Mouse (Mus musculus): ENCODE results near the gene Ddx18. TPM values are rescaled to one million over a fixed set of nuclear protein-coding genes. Genes with fewer than 3 reads are reported as not detected.

Gene Ddx18
- polyA plus RNA-seq, 1 experiment from 2014 or later: 55.2 TPM

GRCm38 (mm10) chr1:121557861-121558260 lies 9.9 kb downstream of the Ddx18 start:
- Histone ChIP-seq H3K4me2 (no peak overlapping the region), H3K27ac (no peak overlapping the region), H3K4me3 (no peak overlapping the region), H3K4me1 (no peaks in the 10 kb centered on the region), H3K36me3 (peaks cover 93% of the 10 kb centered on the region), H3K27me3 (no peaks in the 10 kb centered on the region), H3K9me3 (no peaks in the 10 kb centered on the region), H3K9ac (no peak overlapping the region)
- ATAC-seq (ENCODE audit: borderline replicate concordance, extremely low read depth, low FRiP score, low TSS enrichment): no peak
- 91% methylated on average over 5 of the region's 5 CpGs for WGBS

GRCm38 (mm10) chr1:121551457-121551835 lies 16.3 kb downstream of the Ddx18 start:
- ATAC-seq (ENCODE audit: borderline replicate concordance, extremely low read depth, low FRiP score, low TSS enrichment): no peak
- 82% methylated on average over 7 of the region's 7 CpGs for WGBS
- H3K36me3 ChIP-seq: peaks cover 44% of the 10 kb centered on the region

GRCm38 (mm10) chr1:121550801-121551456 lies 16.9 kb downstream of the Ddx18 start:
- Histone ChIP-seq H3K9ac (no peak overlapping the region), H3K4me1 (no peaks in the 10 kb centered on the region), H3K27me3 (no peaks in the 10 kb centered on the region), H3K36me3 (peaks cover 38% of the 10 kb centered on the region), H3K27ac (no peak overlapping the region), H3K9me3 (no peaks in the 10 kb centered on the region), H3K4me2 (no peak overlapping the region), H3K4me3 (no peak overlapping the region)
- no peak for ATAC-seq (ENCODE audit: borderline replicate concordance, extremely low read depth, low FRiP score, low TSS enrichment)
- 83% methylated on average over 16 of the region's 16 CpGs for WGBS

More at GRCm38 (mm10) chr1:121551457-121551835, 16.3 kb downstream of the Ddx18 start:
- Histone ChIP-seq H3K4me2 (no peak overlapping the region), H3K9ac (no peak overlapping the region), H3K9me3 (no peaks in the 10 kb centered on the region), H3K4me1 (no peaks in the 10 kb centered on the region), H3K27me3 (no peaks in the 10 kb centered on the region), H3K4me3 (no peak overlapping the region), H3K27ac (no peak overlapping the region)

GRCm38 (mm10) chr1:121549456-121549855 lies 18.3 kb downstream of the Ddx18 start:
- H3K9ac ChIP-seq: no peak overlapping the region
- WGBS: 64% methylated on average over 4 of the region's 4 CpGs
- no peak for ATAC-seq (ENCODE audit: borderline replicate concordance, extremely low read depth, low FRiP score, low TSS enrichment)
- H3K4me3 ChIP-seq: no peak overlapping the region
- no peak overlapping the region for H3K4me2 ChIP-seq
- H3K27ac ChIP-seq: no peak overlapping the region
- H3K9me3 ChIP-seq: no peaks in the 10 kb centered on the region
- H3K27me3 ChIP-seq: no peaks in the 10 kb centered on the region
- no peaks in the 10 kb centered on the region for H3K4me1 ChIP-seq
- H3K36me3 ChIP-seq: peaks cover 24% of the 10 kb centered on the region

GRCm38 (mm10) chr1:121548667-121549066 lies 19.1 kb downstream of the Ddx18 start:
- no peak overlapping the region for H3K4me2 ChIP-seq
- H3K9ac ChIP-seq: no peak overlapping the region
- H3K27me3 ChIP-seq: no peaks in the 10 kb centered on the region
- H3K27ac ChIP-seq: no peak overlapping the region
- no peaks in the 10 kb centered on the region for H3K9me3 ChIP-seq
- 92% methylated on average over 4 of the region's 4 CpGs for WGBS
- no peaks in the 10 kb centered on the region for H3K4me1 ChIP-seq
- H3K4me3 ChIP-seq: no peak overlapping the region
- H3K36me3 ChIP-seq: peaks cover 18% of the 10 kb centered on the region
- ATAC-seq (ENCODE audit: borderline replicate concordance, extremely low read depth, low FRiP score, low TSS enrichment): no peak

GRCm38 (mm10) chr1:121546844-121547243 lies 20.9 kb downstream of the Ddx18 start:
- 54% methylated on average over 2 of the region's 2 CpGs for WGBS

GRCm38 (mm10) chr1:121540361-121540760 lies 27.4 kb downstream of the Ddx18 start:
- WGBS: 48% methylated on average over 8 of the region's 8 CpGs

More at GRCm38 (mm10) chr1:121546844-121547243, 20.9 kb downstream of the Ddx18 start:
- Histone ChIP-seq H3K4me3 (no peak overlapping the region), H3K27ac (no peak overlapping the region), H3K9me3 (no peaks in the 10 kb centered on the region), H3K4me2 (no peak overlapping the region), H3K4me1 (no peaks in the 10 kb centered on the region), H3K36me3 (peaks cover 4% of the 10 kb centered on the region; the same call in 1 of the 2 replicates), H3K27me3 (no peaks in the 10 kb centered on the region), H3K9ac (no peak overlapping the region)
- ATAC-seq (ENCODE audit: borderline replicate concordance, extremely low read depth, low FRiP score, low TSS enrichment): no peak

GRCm38 (mm10) chr1:121531439-121531838 lies 36.4 kb downstream of the Ddx18 start:
- Histone ChIP-seq H3K9ac (no peak overlapping the region), H3K4me1 (peaks cover 12% of the 10 kb centered on the region), H3K4me3 (no peak overlapping the region), H3K36me3 (no peaks in the 10 kb centered on the region), H3K27ac (no peak overlapping the region), H3K27me3 (peaks cover 32% of the 10 kb centered on the region), H3K9me3 (no peaks in the 10 kb centered on the region), H3K4me2 (no peak overlapping the region)
- no peak for ATAC-seq (ENCODE audit: borderline replicate concordance, extremely low read depth, low FRiP score, low TSS enrichment)
- WGBS: 54% methylated on average over 7 of the region's 7 CpGs

More at GRCm38 (mm10) chr1:121540361-121540760, 27.4 kb downstream of the Ddx18 start:
- H3K9ac ChIP-seq: no peak overlapping the region
- H3K9me3 ChIP-seq: no peaks in the 10 kb centered on the region
- no peaks in the 10 kb centered on the region for H3K27me3 ChIP-seq
- H3K4me2 ChIP-seq: no peak overlapping the region
- no peaks in the 10 kb centered on the region for H3K36me3 ChIP-seq
- no peaks in the 10 kb centered on the region for H3K4me1 ChIP-seq
- H3K4me3 ChIP-seq: no peak overlapping the region
- ATAC-seq (ENCODE audit: borderline replicate concordance, extremely low read depth, low FRiP score, low TSS enrichment): no peak
- no peak overlapping the region for H3K27ac ChIP-seq

- no peaks in the 10 kb centered on the region for H3K36me3 ChIP-seq
- H3K27me3 ChIP-seq: peaks cover 32% of the 10 kb centered on the region
Measured at GRCm38 (mm10) chr1:121529286-121529685, 38.5 kb downstream of the Ddx18 start.

GRCm38 (mm10) chr1:121528399-121528720 lies 39.4 kb downstream of the Ddx18 start, which contains the start of gene Htr5b:
Gene Htr5b (minus strand): TSS chr1:121528465.
- H3K36me3 ChIP-seq: no peaks in the 10 kb centered on the region
- H3K27ac ChIP-seq: no peak within 1 kb of the TSS
- H3K9me3 ChIP-seq: no peaks in the 10 kb centered on the region
- H3K4me3 ChIP-seq: peak within 1 kb of the TSS; percentile 19
- peaks cover 32% of the 10 kb centered on the region for H3K27me3 ChIP-seq
- 2% methylated on average over 11 of the region's 11 CpGs for WGBS
- no peak within 1 kb of the TSS for H3K9ac ChIP-seq
- peaks cover 12% of the 10 kb centered on the region for H3K4me1 ChIP-seq
- ATAC-seq (ENCODE audit: borderline replicate concordance, extremely low read depth, low FRiP score, low TSS enrichment): peak; percentile 88; the same call in 1 of the 2 replicates
- H3K4me2 ChIP-seq: peak within 1 kb of the TSS; percentile 57

More at GRCm38 (mm10) chr1:121529286-121529685, 38.5 kb downstream of the Ddx18 start:
- no peak overlapping the region for H3K4me2 ChIP-seq
- no peak overlapping the region for H3K9ac ChIP-seq
- H3K4me1 ChIP-seq: peaks cover 12% of the 10 kb centered on the region
- no peak for ATAC-seq (ENCODE audit: borderline replicate concordance, extremely low read depth, low FRiP score, low TSS enrichment)
- no peak overlapping the region for H3K4me3 ChIP-seq
- no peak overlapping the region for H3K27ac ChIP-seq
- H3K9me3 ChIP-seq: no peaks in the 10 kb centered on the region
- WGBS: 77% methylated on average over 6 of the region's 6 CpGs

- Histone ChIP-seq H3K27me3 (peaks cover 32% of the 10 kb centered on the region), H3K9me3 (no peaks in the 10 kb centered on the region), H3K4me2 (peak overlapping the region; percentile 57), H3K9ac (no peak overlapping the region), H3K36me3 (no peaks in the 10 kb centered on the region), H3K4me3 (peak overlapping the region; percentile 19), H3K4me1 (peaks cover 12% of the 10 kb centered on the region), H3K27ac (no peak overlapping the region)
- ATAC-seq (ENCODE audit: borderline replicate concordance, extremely low read depth, low FRiP score, low TSS enrichment): no peak
- 8% methylated on average over 55 of the region's 55 CpGs for WGBS
Measured at GRCm38 (mm10) chr1:121527600-121528398, 40.0 kb downstream of the Ddx18 start.

GRCm38 (mm10) chr1:121527061-121527460 lies 40.7 kb downstream of the Ddx18 start:
- Histone ChIP-seq H3K4me1 (peaks cover 12% of the 10 kb centered on the region), H3K4me3 (no peak overlapping the region; the same call in 1 of the 2 replicates), H3K36me3 (no peaks in the 10 kb centered on the region), H3K4me2 (peak overlapping the region; percentile 57), H3K9ac (no peak overlapping the region), H3K27me3 (peaks cover 32% of the 10 kb centered on the region), H3K9me3 (no peaks in the 10 kb centered on the region), H3K27ac (no peak overlapping the region)
- no peak for ATAC-seq (ENCODE audit: borderline replicate concordance, extremely low read depth, low FRiP score, low TSS enrichment)
- 38% methylated on average over 17 of the region's 17 CpGs for WGBS

All from lung, embryonic 15.5 days (tissue).